Mouse (Mus musculus) heart, embryonic 12.5 days (tissue): Measurements from ENCODE around the gene Gm37240. TPM values are rescaled to one million over a fixed set of nuclear protein-coding genes. Genes with fewer than 3 reads are reported as not detected.

Experiments used
- ATAC-seq: fragments of 200-750 bp; cut with Nextera tagmentation; 2 replicates; pipeline ENCODE4 v1.8.0; 2017; ENCODE audit warnings: moderate TSS enrichment, moderate library complexity; ENCODE audit not compliant: insufficient number of reproducible peaks, low FRiP score
- H3K27ac ChIP-seq: fragments of 300-500 bp; sonication (generic); 2 replicates; pipeline ENCODE4 v1.5.1; 2016; ENCODE audit warnings: mild to moderate bottlenecking, moderate library complexity; ENCODE audit not compliant: poor library complexity, severe bottlenecking
- H3K27me3 ChIP-seq: fragments of 300-500 bp; sonication (generic); replicated peaks from 2 replicates; pipeline ENCODE4 v1.6.1; 2016; ENCODE audit warnings: mild to moderate bottlenecking, moderate library complexity
- H3K36me3 ChIP-seq: fragments of 300-500 bp; sonication (generic); 2 replicates; pipeline ENCODE4 v1.6.1; 2016; ENCODE audit warnings: mild to moderate bottlenecking, moderate library complexity
- H3K4me1 ChIP-seq: fragments of 300-500 bp; sonication (generic); replicated peaks from 2 replicates; pipeline ENCODE4 v1.6.1; 2016; ENCODE audit warnings: mild to moderate bottlenecking
- H3K4me2 ChIP-seq: fragments of 300-500 bp; sonication (generic); 2 replicates; pipeline ENCODE4 v1.6.1; 2016; ENCODE audit warnings: mild to moderate bottlenecking, moderate library complexity
- H3K4me3 ChIP-seq: fragments of 300-500 bp; sonication (generic); 2 replicates; pipeline ENCODE4 v1.5.1; 2016; ENCODE audit warnings: mild to moderate bottlenecking
- H3K9ac ChIP-seq: fragments of 300-500 bp; sonication (generic); 2 replicates; pipeline ENCODE4 v1.6.1; 2016; ENCODE audit warnings: mild to moderate bottlenecking, moderate library complexity
- H3K9me3 ChIP-seq: fragments of 300-500 bp; sonication (generic); replicated peaks from 2 replicates; pipeline ENCODE4 v1.6.1; 2016; ENCODE audit warnings: mild to moderate bottlenecking, moderate library complexity
- WGBS: fragments of 180-500 bp; shearing (Covaris S2); methylation state at CpG from one replicate; pipeline ENCODE4 v1.1.7; 2016; 5-methylcytosine and 5-hydroxymethylcytosine counted together
- polyA plus RNA-seq: library from polyadenylated mRNA; unstranded; fragments of >200 nt; fragmentation: Nextera tagmentation; extraction: Ambion mirVana; gene quantifications from 2 replicates; pipeline ENCODE4 v1.2.1, GENCODE M21; 2016

The Gm37240 gene
- polyA plus RNA-seq, 1 experiment from 2014 or later: 4.6 TPM

GRCm38 (mm10) chr3:85391756-85392155, 495.6 kb downstream of the Gm37240 start:
- no peaks in the 10 kb centered on the region for H3K27me3 ChIP-seq
- H3K36me3 ChIP-seq: no peaks in the 10 kb centered on the region
- peaks cover 11% of the 10 kb centered on the region for H3K9me3 ChIP-seq
- ATAC-seq: no peak
- 71% methylated on average over 6 of the region's 6 CpGs for WGBS
- no peak overlapping the region for H3K9ac ChIP-seq
- no peak overlapping the region for H3K4me3 ChIP-seq
- peaks cover 5% of the 10 kb centered on the region; the same call in 1 of the 2 replicates for H3K4me1 ChIP-seq
- H3K4me2 ChIP-seq: no peak overlapping the region
- H3K27ac ChIP-seq: no peak overlapping the region

GRCm38 (mm10) chr3:85391111-85391510, 496.2 kb downstream of the Gm37240 start:
- H3K4me1 ChIP-seq: peaks cover 5% of the 10 kb centered on the region; the same call in 1 of the 2 replicates
- no peak overlapping the region for H3K27ac ChIP-seq
- H3K9me3 ChIP-seq: peaks cover 8% of the 10 kb centered on the region
- H3K4me3 ChIP-seq: no peak overlapping the region
- ATAC-seq: no peak
- no peak overlapping the region for H3K4me2 ChIP-seq
- H3K36me3 ChIP-seq: no peaks in the 10 kb centered on the region
- no peaks in the 10 kb centered on the region for H3K27me3 ChIP-seq
- 81% methylated on average over 2 of the region's 2 CpGs for WGBS
- H3K9ac ChIP-seq: no peak overlapping the region

- Histone ChIP-seq H3K4me1 (peaks cover 5% of the 10 kb centered on the region; the same call in 1 of the 2 replicates), H3K9me3 (no peaks in the 10 kb centered on the region), H3K27me3 (no peaks in the 10 kb centered on the region), H3K9ac (no peak overlapping the region), H3K36me3 (no peaks in the 10 kb centered on the region), H3K4me2 (no peak overlapping the region), H3K27ac (no peak overlapping the region), H3K4me3 (no peak overlapping the region)
- no peak for ATAC-seq
These were observed 501.9 kb downstream of the Gm37240 start for GRCm38 (mm10) chr3:85385371-85385770.

- no peak for ATAC-seq
- no peaks in the 10 kb centered on the region for H3K36me3 ChIP-seq
- no peaks in the 10 kb centered on the region for H3K9me3 ChIP-seq
- no peaks in the 10 kb centered on the region for H3K27me3 ChIP-seq
- WGBS: 77% methylated on average over 3 of the region's 3 CpGs
- no peak overlapping the region for H3K9ac ChIP-seq
- no peak overlapping the region for H3K4me3 ChIP-seq
- no peak overlapping the region for H3K4me2 ChIP-seq
- H3K4me1 ChIP-seq: peaks cover 13% of the 10 kb centered on the region
- no peak overlapping the region for H3K27ac ChIP-seq
These were observed 504.0 kb downstream of the Gm37240 start for GRCm38 (mm10) chr3:85383330-85383729.

GRCm38 (mm10) chr3:85378703-85379395, 508.5 kb downstream of the Gm37240 start:
- Histone ChIP-seq H3K9me3 (peaks cover 12% of the 10 kb centered on the region; the same call in 1 of the 2 replicates), H3K4me3 (no peak overlapping the region), H3K9ac (no peak overlapping the region), H3K27me3 (no peaks in the 10 kb centered on the region), H3K36me3 (no peaks in the 10 kb centered on the region), H3K4me2 (peak overlapping the region; percentile 48), H3K4me1 (peaks cover 17% of the 10 kb centered on the region), H3K27ac (no peak overlapping the region)
- ATAC-seq: no peak
- WGBS: 45% methylated on average over 16 of the region's 16 CpGs

- 33% methylated on average over 13 of the region's 13 CpGs for WGBS
These were observed 509.2 kb downstream of the Gm37240 start for GRCm38 (mm10) chr3:85377946-85378702.

GRCm38 (mm10) chr3:85377505-85377904, 509.8 kb downstream of the Gm37240 start:
- no peaks in the 10 kb centered on the region for H3K36me3 ChIP-seq
- H3K4me3 ChIP-seq: no peak overlapping the region
- 0 out of 2 replicates have a peak overlapping the region, but pooled peaks have one; percentile 4 for H3K27ac ChIP-seq
- no peak for ATAC-seq
- H3K4me2 ChIP-seq: no peak overlapping the region
- H3K9me3 ChIP-seq: peaks cover 12% of the 10 kb centered on the region; the same call in 1 of the 2 replicates
- no peak overlapping the region for H3K9ac ChIP-seq
- H3K27me3 ChIP-seq: no peaks in the 10 kb centered on the region
- H3K4me1 ChIP-seq: peaks cover 28% of the 10 kb centered on the region
- 94% methylated on average over 3 of the region's 3 CpGs for WGBS

More at GRCm38 (mm10) chr3:85377946-85378702, 509.2 kb downstream of the Gm37240 start:
- Histone ChIP-seq H3K4me2 (peak overlapping the region; percentile 48), H3K27me3 (no peaks in the 10 kb centered on the region), H3K4me3 (no peak overlapping the region), H3K9ac (no peak overlapping the region), H3K4me1 (peaks cover 21% of the 10 kb centered on the region), H3K36me3 (no peaks in the 10 kb centered on the region), H3K9me3 (peaks cover 12% of the 10 kb centered on the region; the same call in 1 of the 2 replicates), H3K27ac (0 out of 2 replicates have a peak overlapping the region, but pooled peaks have one; percentile 4)
- ATAC-seq: peak; percentile 64; the same call in 1 of the 2 replicates

GRCm38 (mm10) chr3:85376541-85376940, 510.8 kb downstream of the Gm37240 start:
- H3K36me3 ChIP-seq: no peaks in the 10 kb centered on the region
- no peak for ATAC-seq
- H3K9ac ChIP-seq: no peak overlapping the region
- H3K27ac ChIP-seq: no peak overlapping the region
- no peak overlapping the region for H3K4me2 ChIP-seq
- H3K9me3 ChIP-seq: peaks cover 12% of the 10 kb centered on the region; the same call in 1 of the 2 replicates
- H3K4me1 ChIP-seq: peaks cover 31% of the 10 kb centered on the region
- 87% methylated on average over 2 of the region's 2 CpGs for WGBS
- H3K4me3 ChIP-seq: no peak overlapping the region
- no peaks in the 10 kb centered on the region for H3K27me3 ChIP-seq

GRCm38 (mm10) chr3:85373039-85373438, 514.3 kb downstream of the Gm37240 start:
- Histone ChIP-seq H3K27ac (peak overlapping the region; percentile 82), H3K27me3 (no peaks in the 10 kb centered on the region), H3K9me3 (peaks cover 12% of the 10 kb centered on the region; the same call in 1 of the 2 replicates), H3K36me3 (no peaks in the 10 kb centered on the region), H3K4me2 (no peak overlapping the region), H3K4me3 (no peak overlapping the region), H3K9ac (no peak overlapping the region), H3K4me1 (peaks cover 43% of the 10 kb centered on the region)
- ATAC-seq: peak; percentile 68
- 4% methylated on average over 3 of the region's 3 CpGs for WGBS

- Histone ChIP-seq H3K4me1 (peaks cover 42% of the 10 kb centered on the region), H3K9me3 (peaks cover 5% of the 10 kb centered on the region; the same call in 1 of the 2 replicates), H3K9ac (no peak overlapping the region), H3K36me3 (no peaks in the 10 kb centered on the region), H3K4me2 (no peak overlapping the region), H3K4me3 (no peak overlapping the region), H3K27ac (peak overlapping the region; percentile 54), H3K27me3 (no peaks in the 10 kb centered on the region)
- ATAC-seq: no peak
- WGBS: 80% methylated on average over 9 of the region's 10 CpGs
These were observed 517.5 kb downstream of the Gm37240 start for GRCm38 (mm10) chr3:85369847-85370246.

GRCm38 (mm10) chr3:85369157-85369556, 518.2 kb downstream of the Gm37240 start:
- Histone ChIP-seq H3K4me3 (no peak overlapping the region), H3K27ac (peak overlapping the region; percentile 54), H3K4me1 (peaks cover 42% of the 10 kb centered on the region), H3K4me2 (no peak overlapping the region), H3K27me3 (no peaks in the 10 kb centered on the region), H3K9ac (no peak overlapping the region), H3K9me3 (no peaks in the 10 kb centered on the region), H3K36me3 (no peaks in the 10 kb centered on the region)
- peak; percentile 45; the same call in 1 of the 2 replicates for ATAC-seq
- WGBS: 45% methylated on average over 5 of the region's 5 CpGs
